Mouse (Mus musculus) forebrain, embryonic 10.5 days (tissue): ENCODE data around the gene Atp8b2. TPM values are rescaled to one million over a fixed set of nuclear protein-coding genes. Genes with fewer than 3 reads are reported as not detected.
A peak's percentile ranks its signal among the peaks of the same experiment; 100 is the strongest.

Experiments
- DNase-seq: peaks from one replicate; pipeline ENCODE4 v3.0.0-alpha.2; 2017; ENCODE audit warnings: low spot score; ENCODE audit errors: extremely low spot score
- H3K27ac ChIP-seq: fragments of 300-500 bp; sonication (generic); 2 replicates; pipeline ENCODE4 v1.5.1; 2016; ENCODE audit warnings: mild to moderate bottlenecking
- H3K27me3 ChIP-seq: fragments of 300-500 bp; sonication (generic); 2 replicates; pipeline ENCODE4 v1.6.1; 2016; ENCODE audit warnings: mild to moderate bottlenecking; ENCODE audit not compliant: poor library complexity, severe bottlenecking
- H3K36me3 ChIP-seq: fragments of 300-500 bp; sonication (generic); replicated peaks from 2 replicates; pipeline ENCODE4 v1.6.1; 2016; ENCODE audit warnings: mild to moderate bottlenecking, moderate library complexity
- H3K4me1 ChIP-seq: fragments of 300-500 bp; sonication (generic); 2 replicates; pipeline ENCODE4 v1.6.1; 2016
- H3K4me3 ChIP-seq: fragments of 300-500 bp; sonication (generic); 2 replicates; pipeline ENCODE4 v1.5.1; 2016; ENCODE audit warnings: mild to moderate bottlenecking, moderate library complexity
- H3K9me3 ChIP-seq: fragments of 300-500 bp; sonication (generic); 2 replicates; pipeline ENCODE4 v1.6.1; 2016; ENCODE audit warnings: mild to moderate bottlenecking, moderate library complexity
- WGBS: fragments of 180-500 bp; shearing (Covaris S2); methylation state at CpG from one replicate; pipeline ENCODE4 v1.1.7; 2016; 5-methylcytosine and 5-hydroxymethylcytosine counted together
- polyA plus RNA-seq: library from polyadenylated mRNA; unstranded; fragments of >200 nt; fragmentation: Nextera tagmentation; extraction: Ambion mirVana; gene quantifications from 2 replicates; pipeline ENCODE4 v1.2.1, GENCODE M21; 2016

The Atp8b2 gene
- polyA plus RNA-seq, 1 experiment from 2014 or later: 11.2 TPM

DNA sequence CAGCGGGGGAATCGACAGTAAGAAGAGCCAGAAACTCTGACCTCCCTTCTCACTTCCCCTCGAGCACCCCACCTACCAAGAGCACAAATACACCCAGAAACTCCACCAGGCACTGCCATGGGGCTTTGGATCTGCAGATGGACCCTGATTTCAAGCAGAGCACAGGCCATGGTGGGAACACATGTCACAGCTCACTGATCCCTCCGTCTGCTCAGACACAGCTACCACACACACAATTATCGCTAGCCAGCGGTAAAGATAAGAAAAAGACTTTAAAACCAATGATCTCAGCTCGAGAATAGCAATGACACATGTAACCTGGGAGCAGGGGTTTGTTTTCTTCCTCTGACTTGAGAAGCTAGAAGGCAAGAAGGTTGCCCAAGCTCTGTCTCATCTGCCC is 5.2 kb upstream of the Atp8b2 start:
- 82% methylated on average over 7 of the region's 7 CpGs for WGBS

GRCm38 (mm10) chr3:89966946-89967345 is 3.6 kb upstream of the Atp8b2 start:
- Histone ChIP-seq H3K27ac (no peak overlapping the region), H3K9me3 (no peaks in the 10 kb centered on the region), H3K4me1 (peaks cover 26% of the 10 kb centered on the region), H3K36me3 (peaks cover 16% of the 10 kb centered on the region), H3K27me3 (no peaks in the 10 kb centered on the region), H3K4me3 (no peak overlapping the region)
- WGBS: 71% methylated on average over 4 of the region's 4 CpGs
- DNase-seq: no peak

More for the DNA sequence above, 5.2 kb upstream of the Atp8b2 start:
- DNase-seq: no peak
- H3K4me1 ChIP-seq: peaks cover 15% of the 10 kb centered on the region
- peaks cover 16% of the 10 kb centered on the region for H3K36me3 ChIP-seq
- no peak overlapping the region for H3K27ac ChIP-seq
- H3K27me3 ChIP-seq: no peaks in the 10 kb centered on the region
- H3K9me3 ChIP-seq: no peaks in the 10 kb centered on the region
- no peak overlapping the region for H3K4me3 ChIP-seq

DNA sequence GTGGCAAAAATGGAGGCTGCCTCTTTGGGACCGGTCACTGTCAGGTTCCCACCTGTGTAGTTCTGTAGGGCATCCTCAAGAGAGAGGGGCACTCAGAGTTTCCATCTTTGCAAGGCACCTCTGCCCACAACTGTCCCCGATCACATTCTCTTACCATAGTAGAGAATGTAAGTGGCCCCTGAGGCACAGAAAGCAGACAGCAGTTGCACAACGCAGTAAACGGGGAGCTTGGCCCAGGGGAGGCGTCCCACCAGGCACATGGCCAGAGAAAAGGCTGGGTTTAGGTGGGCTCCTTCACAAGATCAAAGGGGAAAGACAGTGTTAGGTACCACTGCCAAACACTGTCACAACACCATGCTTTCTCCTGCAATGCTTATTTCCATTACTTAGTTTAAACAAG is 2.7 kb upstream of the Atp8b2 start:
- DNase-seq: no peak
- Histone ChIP-seq H3K27me3 (no peaks in the 10 kb centered on the region), H3K9me3 (no peaks in the 10 kb centered on the region), H3K36me3 (peaks cover 16% of the 10 kb centered on the region), H3K4me3 (no peak overlapping the region), H3K4me1 (peaks cover 36% of the 10 kb centered on the region), H3K27ac (no peak overlapping the region)
- WGBS: 94% methylated on average over 5 of the region's 5 CpGs

- Histone ChIP-seq H3K36me3 (peaks cover 16% of the 10 kb centered on the region), H3K9me3 (no peaks in the 10 kb centered on the region), H3K27ac (no peak overlapping the region), H3K4me1 (peaks cover 40% of the 10 kb centered on the region), H3K27me3 (no peaks in the 10 kb centered on the region), H3K4me3 (no peak overlapping the region)
- WGBS: 95% methylated on average over 8 of the region's 8 CpGs
- DNase-seq: no peak
Measured at GRCm38 (mm10) chr3:89965557-89965956, 2.2 kb upstream of the Atp8b2 start.

GRCm38 (mm10) chr3:89963926-89964739 is 825 bp upstream of the Atp8b2 start:
- H3K4me1 ChIP-seq: peaks cover 54% of the 10 kb centered on the region
- peak; percentile 67 for DNase-seq
- WGBS: 44% methylated on average over 22 of the region's 22 CpGs
- peak overlapping the region; percentile 95 for H3K4me3 ChIP-seq
- no peaks in the 10 kb centered on the region for H3K27me3 ChIP-seq
- H3K9me3 ChIP-seq: no peaks in the 10 kb centered on the region
- H3K27ac ChIP-seq: peak overlapping the region; percentile 96
- peaks cover 21% of the 10 kb centered on the region for H3K36me3 ChIP-seq

GRCm38 (mm10) chr3:89962751-89963220 is 522 bp downstream of the Atp8b2 start:
- no peaks in the 10 kb centered on the region for H3K27me3 ChIP-seq
- H3K4me1 ChIP-seq: peaks cover 61% of the 10 kb centered on the region
- no peak for DNase-seq
- H3K27ac ChIP-seq: peak overlapping the region; percentile 96
- WGBS: under 1% methylated on average over 30 of the region's 30 CpGs
- no peaks in the 10 kb centered on the region for H3K9me3 ChIP-seq
- H3K4me3 ChIP-seq: peak overlapping the region; percentile 95
- peaks cover 35% of the 10 kb centered on the region for H3K36me3 ChIP-seq

DNA sequence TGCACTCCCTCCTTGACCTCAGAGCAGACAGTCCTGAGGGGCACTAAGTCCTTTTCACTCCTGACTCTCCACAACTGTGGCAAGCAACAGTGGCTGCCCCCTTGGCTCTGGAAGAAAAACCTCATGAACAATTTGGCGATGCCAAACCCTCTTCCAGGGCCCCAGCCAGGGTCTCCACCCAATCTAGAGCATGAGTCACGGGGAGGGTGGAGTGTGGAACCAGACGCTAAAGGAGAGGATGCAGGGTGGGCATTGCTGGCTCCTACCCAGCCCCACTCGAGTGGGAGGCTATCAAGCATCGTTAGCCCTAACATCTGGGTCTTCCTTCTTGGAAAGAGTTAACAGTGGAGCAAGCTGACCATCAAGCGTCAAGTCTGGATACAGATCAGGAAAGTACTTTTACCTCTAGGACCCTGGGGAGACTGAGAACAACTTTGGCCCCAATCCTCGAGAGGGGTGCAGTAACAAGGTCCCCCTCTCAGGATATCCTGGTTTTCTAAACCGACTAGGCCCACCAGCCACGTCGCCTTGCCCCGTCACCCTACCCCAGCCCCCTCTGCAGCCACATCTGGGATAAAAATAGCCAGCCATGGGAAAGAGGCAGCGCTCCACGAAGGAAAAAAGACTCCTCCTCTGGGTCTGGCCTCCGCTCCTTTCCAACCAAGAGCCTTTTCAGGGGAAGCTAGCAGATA is 1.1 kb downstream of the Atp8b2 start:
- Histone ChIP-seq H3K4me1 (peaks cover 61% of the 10 kb centered on the region), H3K27me3 (no peaks in the 10 kb centered on the region), H3K9me3 (no peaks in the 10 kb centered on the region), H3K27ac (peak overlapping the region; percentile 96), H3K4me3 (peak overlapping the region; percentile 95), H3K36me3 (peaks cover 41% of the 10 kb centered on the region)
- peak; percentile 29 for DNase-seq
- WGBS: 14% methylated on average over 14 of the region's 14 CpGs

DNA sequence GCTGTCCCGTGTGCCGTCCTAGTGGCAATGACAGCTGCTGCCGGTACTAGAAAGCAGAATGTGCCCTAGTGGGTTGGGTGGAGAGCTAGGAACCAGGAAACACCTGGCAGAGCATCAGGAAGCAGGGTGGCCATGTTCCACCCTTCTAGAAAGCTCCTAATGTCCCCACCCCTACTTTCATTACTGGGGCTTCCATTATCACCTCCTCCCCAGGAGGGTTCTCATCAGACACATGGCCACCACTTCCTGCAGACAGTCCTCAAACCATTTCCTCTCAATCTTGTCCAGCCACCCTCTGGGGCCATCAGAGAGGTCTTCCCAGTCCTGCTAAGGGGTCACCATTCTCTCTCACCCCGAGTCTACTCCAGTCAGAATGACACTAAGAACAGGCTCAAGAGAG is 1.9 kb downstream of the Atp8b2 start:
- Histone ChIP-seq H3K27me3 (no peaks in the 10 kb centered on the region), H3K36me3 (peaks cover 48% of the 10 kb centered on the region), H3K4me3 (peak overlapping the region; percentile 95), H3K9me3 (no peaks in the 10 kb centered on the region), H3K4me1 (peaks cover 61% of the 10 kb centered on the region), H3K27ac (peak overlapping the region; percentile 84; the same call in 1 of the 2 replicates)
- 65% methylated on average over 4 of the region's 4 CpGs for WGBS
- no peak for DNase-seq

- Histone ChIP-seq H3K4me1 (peaks cover 61% of the 10 kb centered on the region), H3K27me3 (no peaks in the 10 kb centered on the region), H3K9me3 (no peaks in the 10 kb centered on the region), H3K4me3 (peak overlapping the region; percentile 95), H3K27ac (peak overlapping the region; percentile 84), H3K36me3 (peaks cover 52% of the 10 kb centered on the region)
- DNase-seq: peak; percentile 87
- WGBS: under 1% methylated on average over 30 of the region's 30 CpGs
Measured at GRCm38 (mm10) chr3:89960469-89960868, 2.8 kb downstream of the Atp8b2 start.

DNA sequence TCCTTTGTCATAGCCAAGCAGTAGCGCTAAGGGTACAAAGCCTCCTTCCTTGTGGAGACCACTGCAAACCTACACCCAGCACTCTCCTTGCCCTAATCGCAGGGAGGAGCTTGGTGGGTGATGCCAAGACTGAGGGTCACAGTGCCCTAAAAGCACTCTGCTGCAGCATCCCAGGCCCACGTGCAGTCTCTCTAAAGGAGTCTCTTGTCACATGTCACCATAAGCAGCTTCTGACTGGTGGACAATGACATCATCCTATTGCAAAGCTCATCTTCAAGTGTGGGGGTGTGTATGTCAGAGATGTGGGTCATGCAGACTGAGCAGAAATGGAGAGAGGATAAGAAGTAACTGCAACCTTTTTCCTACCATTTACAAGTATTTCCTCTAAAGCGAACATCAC is 3.9 kb downstream of the Atp8b2 start:
- DNase-seq: no peak
- Histone ChIP-seq H3K4me3 (no peak overlapping the region), H3K4me1 (peaks cover 55% of the 10 kb centered on the region), H3K27me3 (no peaks in the 10 kb centered on the region), H3K27ac (no peak overlapping the region), H3K36me3 (peaks cover 52% of the 10 kb centered on the region), H3K9me3 (no peaks in the 10 kb centered on the region)
- WGBS: 74% methylated on average over 4 of the region's 4 CpGs

- 97% methylated on average over 9 of the region's 9 CpGs for WGBS
- peaks cover 42% of the 10 kb centered on the region for H3K4me1 ChIP-seq
- no peak for DNase-seq
- H3K36me3 ChIP-seq: peaks cover 67% of the 10 kb centered on the region
- no peaks in the 10 kb centered on the region for H3K27me3 ChIP-seq
- H3K9me3 ChIP-seq: no peaks in the 10 kb centered on the region
- no peak overlapping the region for H3K4me3 ChIP-seq
- H3K27ac ChIP-seq: no peak overlapping the region
Measured at GRCm38 (mm10) chr3:89957880-89958279, 5.4 kb downstream of the Atp8b2 start.

DNA sequence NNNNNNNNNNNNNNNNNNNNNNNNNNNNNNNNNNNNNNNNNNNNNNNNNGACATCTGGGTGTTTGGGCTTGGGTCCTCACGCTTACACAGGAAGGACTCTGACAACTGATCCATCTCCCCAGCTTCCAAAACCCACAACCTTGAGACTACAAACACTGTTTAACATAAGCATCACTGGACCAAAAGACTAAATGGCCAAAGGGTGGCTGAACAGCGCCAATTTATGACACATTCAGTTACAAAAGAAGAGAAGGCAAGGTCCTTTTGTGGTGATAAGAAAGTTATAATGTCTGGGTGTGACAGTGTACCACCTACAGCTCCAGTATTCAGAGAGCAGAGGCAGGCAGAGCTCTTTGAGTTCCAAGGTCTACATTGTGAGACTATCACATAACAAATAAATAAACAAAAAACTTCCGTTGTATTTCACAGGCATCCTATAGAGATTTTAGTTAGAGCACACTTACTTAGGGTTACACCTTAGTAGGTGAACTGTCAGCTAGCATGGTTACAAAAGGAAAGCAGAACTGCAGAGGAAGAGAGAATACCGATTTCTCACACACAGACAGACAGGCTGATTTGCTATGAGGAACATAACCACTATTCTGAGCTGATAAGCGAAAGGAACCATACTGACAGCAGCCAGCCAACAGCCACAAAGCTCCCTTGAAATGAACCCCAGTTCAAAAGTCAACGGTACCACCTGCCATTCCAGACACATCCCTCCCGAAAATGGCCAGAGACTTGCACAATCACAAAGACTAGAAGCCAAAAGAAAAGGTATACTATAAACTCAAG is 6.9 kb downstream of the Atp8b2 start:
- Histone ChIP-seq H3K4me3 (no peak overlapping the region), H3K27me3 (no peaks in the 10 kb centered on the region), H3K27ac (no peak overlapping the region), H3K4me1 (peaks cover 29% of the 10 kb centered on the region), H3K9me3 (no peaks in the 10 kb centered on the region), H3K36me3 (peaks cover 82% of the 10 kb centered on the region)
- no peak for DNase-seq
- 95% methylated on average over 7 of the region's 7 CpGs for WGBS
